Mouse (Mus musculus) T-helper 17 cell (primary cell): Measurements from ENCODE around the gene Sulf2.

Source experiments
- in situ Hi-C, 2 experiments: fragments of 300-600 bp; cut with MboI, MseI; formaldehyde crosslinking; loops; 1 replicate in 1 of 2; 2 replicates in 1 of 2; pipeline ENCODE4 v1.15.1; 2025; ENCODE audit warnings: high pct_unique_total_duplicates in 2 of 2

Gene Sulf2

DNA sequence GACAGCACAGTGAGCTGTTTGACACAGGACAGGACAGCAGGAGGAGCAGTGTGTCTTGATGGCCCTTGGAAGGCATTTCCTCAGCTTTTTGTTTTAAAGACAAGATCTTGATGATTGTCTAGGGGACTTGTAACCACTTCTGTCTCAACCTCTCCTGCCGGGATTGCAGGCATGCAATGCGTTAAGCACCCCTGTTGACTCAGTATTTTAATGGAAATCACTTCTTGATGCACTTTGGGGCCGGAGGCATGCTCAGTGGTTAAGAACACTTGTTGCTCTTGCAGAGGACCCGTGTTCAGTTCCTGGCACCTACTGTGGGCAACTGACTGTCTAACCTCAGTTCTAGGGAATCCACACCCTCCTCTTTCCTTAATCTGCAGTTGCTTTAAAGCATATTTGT, 89.0 kb downstream of the Sulf2 start:
- in situ Hi-C loops, result no loop called here

DNA sequence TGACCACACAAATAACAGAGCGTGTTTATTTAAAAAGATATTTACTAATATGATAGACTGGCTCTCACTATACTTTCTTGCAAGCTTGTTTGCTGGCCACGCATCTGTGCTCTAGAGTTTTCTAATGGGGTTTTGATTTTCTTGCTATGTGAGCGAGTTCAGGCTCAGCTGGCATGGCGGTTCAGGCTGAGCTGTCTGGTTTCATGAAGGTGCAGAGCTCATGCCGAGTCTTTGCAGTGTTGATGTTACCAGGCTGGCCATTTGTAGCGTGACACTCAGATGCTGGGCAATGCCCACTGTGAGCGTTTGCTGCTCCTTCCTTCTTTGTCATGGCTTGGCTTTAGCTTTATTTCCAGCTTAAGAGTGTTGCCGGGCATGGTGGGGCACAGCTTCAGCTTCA, 93.0 kb downstream of the Sulf2 start:
- in situ Hi-C loops, result no loop called here

DNA sequence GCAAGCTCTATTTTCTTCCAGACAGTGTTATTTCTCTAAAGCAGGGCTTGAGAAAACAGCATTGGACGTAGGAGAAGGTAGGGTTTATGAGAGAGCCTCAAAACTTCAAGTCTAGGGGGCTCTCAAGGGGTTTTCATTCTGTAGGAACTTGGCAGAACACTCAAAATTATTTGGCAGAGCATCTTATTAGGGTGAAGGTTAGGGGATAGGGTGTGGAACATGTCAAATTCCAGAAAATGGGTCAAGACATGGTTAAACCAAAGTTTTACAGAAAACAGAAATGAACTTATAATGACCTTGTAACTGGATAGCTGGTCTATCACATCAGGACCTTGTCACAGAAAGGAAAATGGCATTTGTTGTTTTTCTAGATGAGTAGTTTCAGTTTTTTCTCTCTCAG, 93.5 kb downstream of the Sulf2 start:
- in situ Hi-C loops, result no loop called here

- in situ Hi-C loops, result loop anchor here in 1 of 2 experiments (10.0 kb wide), 1 partner anchor 245 kb away; no protein-coding TSS in a partner anchor
Observed at GRCm38 (mm10) chr2:166059684-166060423, 95.6 kb downstream of the Sulf2 start.

DNA sequence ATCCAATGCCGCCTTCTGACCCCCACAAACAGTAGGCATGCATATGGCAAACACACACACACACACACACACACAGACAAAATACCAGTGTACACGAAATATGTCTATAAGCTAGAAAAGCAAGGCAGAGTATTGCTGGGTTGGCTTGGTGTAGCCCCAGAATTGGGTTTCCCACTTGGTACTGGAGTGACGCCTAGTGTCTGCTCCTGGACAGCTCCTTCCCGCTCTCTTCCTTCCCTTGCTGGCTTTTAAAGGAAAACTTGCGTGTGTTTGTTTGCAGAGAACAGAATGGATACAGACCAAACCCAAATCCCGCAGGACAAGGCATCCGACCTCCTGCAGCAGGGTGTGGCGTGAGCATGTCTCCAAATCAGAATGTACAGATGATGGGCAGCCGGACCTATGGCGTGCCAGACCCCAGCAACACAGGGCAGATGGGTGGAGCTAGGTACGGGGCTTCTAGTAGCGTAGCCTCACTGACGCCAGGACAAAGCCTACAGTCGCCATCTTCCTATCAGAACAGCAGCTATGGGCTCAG, 101.4 kb downstream of the Sulf2 start:
- in situ Hi-C loops, result loop anchor here in 1 of 2 experiments (10.0 kb wide), 1 partner anchor 239 kb away; no protein-coding TSS in a partner anchor

GRCm38 (mm10) chr2:166051966-166052365, 103.5 kb downstream of the Sulf2 start:
- in situ Hi-C loops, result loop anchor here in 1 of 2 experiments (10.0 kb wide), 1 partner anchor 237 kb away; no protein-coding TSS in a partner anchor

DNA sequence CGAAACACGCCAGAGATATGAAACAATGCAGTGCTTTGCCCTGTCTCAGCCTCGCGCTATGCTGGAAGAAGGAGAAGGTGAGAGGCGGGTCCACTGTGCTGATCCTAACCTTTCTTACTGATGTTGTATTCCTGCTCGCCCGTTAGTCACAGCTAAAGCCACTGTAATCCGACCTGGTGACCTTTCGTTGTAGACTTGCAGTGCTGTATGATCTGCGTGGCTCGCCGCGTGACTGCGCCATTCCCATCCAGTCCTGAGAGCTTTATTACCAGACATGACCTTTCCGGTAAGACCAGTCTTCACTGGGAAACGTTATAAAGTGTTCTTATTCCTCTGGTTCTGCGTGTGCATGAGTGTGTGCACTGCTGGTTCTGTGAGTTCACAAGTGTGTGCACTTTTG, 104.0 kb downstream of the Sulf2 start:
- in situ Hi-C loops, result loop anchor here in 1 of 2 experiments (10.0 kb wide), 1 partner anchor 237 kb away; no protein-coding TSS in a partner anchor

DNA sequence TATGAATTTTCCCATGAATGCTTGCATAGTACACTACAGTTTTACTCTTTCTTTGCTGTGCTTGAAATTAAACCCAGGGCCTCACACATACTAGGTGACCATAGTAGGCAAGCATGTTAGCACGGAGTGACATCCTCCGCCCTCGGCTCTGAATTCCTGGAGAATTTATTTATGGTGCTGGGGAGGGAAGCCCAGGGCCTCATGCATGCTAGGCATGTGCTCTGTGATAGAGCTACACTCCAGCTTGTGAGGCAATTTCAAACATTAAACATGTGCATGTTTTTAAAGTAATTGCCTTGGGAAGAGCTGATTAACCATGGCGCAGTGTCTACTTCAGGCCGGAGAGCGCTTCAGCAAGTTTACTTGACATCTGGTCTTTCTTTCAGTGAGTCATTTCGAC, 106.6 kb downstream of the Sulf2 start:
- in situ Hi-C loops, result loop anchor here in 1 of 2 experiments (25.0 kb wide), 1 partner anchor 1962 kb away; no protein-coding TSS in a partner anchor

DNA sequence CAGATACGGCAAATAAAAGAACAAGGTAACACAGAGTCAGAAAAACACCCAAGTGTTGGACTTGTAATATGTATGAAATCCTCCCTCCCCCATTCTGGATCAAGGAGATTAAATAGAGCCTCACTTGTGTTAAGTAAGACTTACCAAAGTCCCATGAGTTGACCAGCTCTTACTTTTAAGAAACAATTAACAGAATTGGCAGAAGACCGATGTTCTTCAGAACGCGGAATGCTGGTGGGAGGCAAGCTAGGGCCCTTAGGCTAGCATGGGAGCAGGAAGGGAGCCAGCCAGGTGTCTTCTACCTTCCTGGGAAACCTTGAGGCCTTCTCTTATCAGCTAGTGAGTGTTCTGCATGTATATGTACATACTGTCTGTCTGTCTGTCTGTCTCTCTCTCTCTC, 107.5 kb downstream of the Sulf2 start:
- in situ Hi-C loops, result loop anchor here in 1 of 2 experiments (25.0 kb wide), 1 partner anchor 1961 kb away; no protein-coding TSS in a partner anchor

DNA sequence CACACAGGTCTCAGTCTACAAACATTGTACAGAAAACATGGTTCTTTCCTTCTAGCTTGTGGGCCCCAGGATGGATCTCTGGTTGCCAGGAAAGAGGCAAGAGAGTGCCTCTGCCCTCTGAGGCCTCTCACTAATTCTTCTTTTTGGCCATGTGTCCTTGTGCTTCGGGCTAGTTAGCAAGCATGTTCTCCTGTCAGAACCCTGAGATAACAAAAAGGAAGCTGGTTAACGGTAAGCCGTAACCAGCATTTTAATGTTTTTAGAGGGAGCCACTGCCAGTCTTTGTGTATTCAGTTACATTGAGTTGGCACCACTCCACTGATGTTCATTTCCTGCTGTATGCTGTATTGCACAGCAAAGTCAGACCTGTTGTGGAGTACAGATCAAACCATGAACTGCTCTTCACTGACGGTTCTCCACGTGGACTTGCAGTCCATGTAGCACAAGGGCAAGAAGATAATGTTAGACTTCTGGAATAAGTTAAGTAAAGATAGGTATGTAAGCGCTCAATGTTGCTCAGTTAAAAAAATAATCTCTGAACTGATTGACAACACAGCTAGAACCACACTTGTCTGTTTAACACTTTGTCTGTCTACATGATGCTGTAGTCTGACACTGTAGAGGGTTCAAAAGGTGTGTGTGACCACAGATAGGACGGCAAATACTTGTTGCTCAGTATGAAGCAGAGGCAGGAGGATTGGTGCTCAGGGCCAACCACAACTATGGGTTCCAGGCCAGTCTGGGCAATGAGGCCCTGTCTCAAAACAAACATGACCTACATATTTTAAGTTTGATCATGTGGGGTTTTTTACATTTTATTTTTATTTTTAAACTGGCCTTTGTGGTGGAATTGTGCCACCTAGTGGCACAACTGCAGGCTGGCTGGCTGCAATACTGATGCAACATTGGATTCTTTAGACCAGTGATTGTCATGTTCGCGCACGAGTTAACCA, 109.6 kb downstream of the Sulf2 start:
- in situ Hi-C loops, result loop anchor here in 1 of 2 experiments (25.0 kb wide), 1 partner anchor 1959 kb away; no protein-coding TSS in a partner anchor

DNA sequence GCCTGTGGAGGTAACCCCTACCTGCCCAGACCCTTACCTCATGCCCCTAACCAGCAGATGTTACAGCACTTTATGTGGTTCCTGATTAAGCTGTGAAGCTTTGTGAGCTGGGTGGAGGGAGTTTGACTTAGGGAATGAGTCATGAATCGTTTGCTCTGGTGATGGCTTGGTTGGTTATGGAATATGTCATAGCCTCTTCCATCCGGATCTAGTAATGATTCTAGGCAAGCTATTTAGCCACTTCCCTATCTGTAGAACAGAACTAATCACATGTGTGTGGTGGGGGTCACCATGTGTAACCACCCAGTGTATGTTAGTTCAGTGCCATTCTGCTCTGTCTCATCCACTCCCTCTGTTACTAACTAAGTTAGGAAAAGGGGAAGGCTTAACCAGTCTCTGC, 110.5 kb downstream of the Sulf2 start:
- in situ Hi-C loops, result loop anchor here in 1 of 2 experiments (25.0 kb wide), 1 partner anchor 1958 kb away; no protein-coding TSS in a partner anchor

- in situ Hi-C loops, result loop anchor here (5.0 to 25.0 kb wide), 2 partner anchors 40 to 1955 kb away; no protein-coding TSS in a partner anchor
Observed at GRCm38 (mm10) chr2:166042542-166042941, 112.9 kb downstream of the Sulf2 start.

DNA sequence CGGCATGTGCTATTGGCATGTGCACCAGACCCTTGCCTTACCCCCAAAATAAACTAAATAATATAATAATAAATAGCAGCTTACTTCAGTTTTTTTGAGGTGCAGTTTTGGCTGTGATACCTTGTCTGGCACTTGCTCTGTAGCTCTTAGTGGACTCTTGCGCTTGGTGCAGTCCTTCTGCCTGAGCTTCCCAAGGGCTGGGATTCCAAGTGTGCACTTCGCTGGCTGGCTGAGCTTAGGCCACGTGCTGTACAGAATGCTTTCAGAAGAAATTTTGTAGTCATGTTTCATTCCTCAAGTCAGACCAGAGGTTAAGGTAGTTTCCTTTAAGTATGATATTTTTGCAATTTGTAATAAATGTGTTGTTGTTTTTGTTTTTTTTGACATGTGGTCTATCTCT, 115.8 kb downstream of the Sulf2 start:
- in situ Hi-C loops, result loop anchor here (5.0 to 25.0 kb wide), 2 partner anchors 37 to 1952 kb away; no protein-coding TSS in a partner anchor

DNA sequence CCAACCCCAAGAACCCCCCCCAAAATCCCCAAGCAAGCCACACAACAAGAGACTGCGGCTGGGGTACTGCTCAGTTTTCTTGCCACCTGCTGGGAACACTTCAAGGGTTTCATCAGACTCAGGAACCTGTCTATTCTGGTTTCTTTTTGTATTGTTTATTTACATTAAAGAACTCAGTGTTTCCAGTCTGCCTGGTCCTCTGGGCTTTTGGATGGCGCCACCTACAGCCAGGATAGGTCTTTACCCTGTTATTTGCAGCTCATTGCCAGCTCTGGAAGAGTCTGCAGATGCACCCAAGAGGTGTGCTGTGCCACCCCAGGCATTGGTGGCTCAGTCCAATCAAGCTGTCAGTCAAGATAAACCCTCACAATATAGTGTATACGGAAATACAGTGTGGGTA, 119.7 kb downstream of the Sulf2 start:
- in situ Hi-C loops, result loop anchor here in 1 of 2 experiments (25.0 kb wide), 1 partner anchor 1948 kb away; no protein-coding TSS in a partner anchor

GRCm38 (mm10) chr2:166034967-166035490, 120.4 kb downstream of the Sulf2 start:
- in situ Hi-C loops, result loop anchor here in 1 of 2 experiments (25.0 kb wide), 1 partner anchor 1948 kb away; no protein-coding TSS in a partner anchor

- in situ Hi-C loops, result loop anchor here in 1 of 2 experiments (25.0 kb wide), 1 partner anchor 1945 kb away; no protein-coding TSS in a partner anchor
Observed at GRCm38 (mm10) chr2:166032628-166033027, 122.8 kb downstream of the Sulf2 start.

DNA sequence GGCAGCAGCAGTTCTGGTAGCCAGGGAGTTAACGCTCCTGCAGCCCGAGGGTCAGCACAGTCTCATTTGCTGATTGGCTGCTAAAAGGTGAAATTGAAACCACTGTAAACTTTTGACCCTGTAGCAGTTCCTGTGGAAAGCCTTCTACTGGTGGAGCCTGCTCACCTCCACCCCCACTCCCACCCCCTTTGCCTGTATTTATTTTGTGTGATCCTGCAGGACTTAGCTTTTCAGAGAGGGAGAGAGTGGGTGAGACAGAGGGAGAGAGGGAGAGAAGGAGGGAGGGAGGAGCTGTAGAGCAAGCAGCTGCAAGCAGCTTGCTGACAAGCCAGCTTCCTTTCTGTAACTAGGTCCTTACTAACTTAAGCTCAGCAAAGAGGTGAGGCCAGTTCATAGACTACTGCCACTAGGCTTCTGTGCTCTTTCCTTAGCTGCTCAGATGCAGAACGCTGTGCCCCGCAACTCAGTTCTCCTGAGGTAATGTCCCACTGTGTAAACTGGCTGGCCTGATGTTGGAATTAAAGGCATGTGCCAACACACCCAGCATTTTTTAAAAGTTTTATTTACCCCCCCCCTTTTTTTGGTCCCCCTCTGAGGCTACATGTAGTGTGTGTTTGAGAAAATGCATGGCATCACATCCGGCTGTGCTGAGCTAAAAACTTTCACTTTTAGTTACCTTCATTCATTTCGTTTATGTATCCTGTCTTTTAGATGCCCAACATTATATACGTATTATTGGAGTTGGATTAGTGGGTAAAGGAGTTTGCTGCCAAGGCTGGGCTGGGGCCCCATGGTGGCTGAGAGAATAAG, 124.1 kb downstream of the Sulf2 start:
- in situ Hi-C loops, result loop anchor here in 1 of 2 experiments (25.0 kb wide), 1 partner anchor 1944 kb away; no protein-coding TSS in a partner anchor

GRCm38 (mm10) chr2:166030256-166030995, 125.0 kb downstream of the Sulf2 start:
- in situ Hi-C loops, result loop anchor here in 1 of 2 experiments (25.0 kb wide), 1 partner anchor 1943 kb away; no protein-coding TSS in a partner anchor

DNA sequence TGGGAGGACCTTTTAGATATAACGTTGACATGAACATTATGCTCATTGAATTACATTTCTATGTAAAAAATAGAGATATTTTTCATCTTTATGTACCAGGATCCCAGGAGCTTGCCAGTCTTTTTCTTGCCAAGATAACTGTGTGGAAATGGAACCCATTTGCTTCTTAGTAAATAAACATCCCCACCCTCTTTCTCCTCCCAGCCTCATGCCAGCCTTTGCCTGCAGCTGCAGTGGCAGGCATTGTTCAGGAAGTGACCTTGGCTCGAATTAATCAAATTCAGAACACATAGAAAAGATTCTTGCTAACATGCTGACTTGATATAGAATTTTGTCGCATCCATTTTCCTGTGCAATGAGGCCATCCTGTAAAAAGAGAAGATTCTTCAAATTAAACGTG, 126.2 kb downstream of the Sulf2 start:
- in situ Hi-C loops, result loop anchor here in 1 of 2 experiments (5.0 to 25.0 kb wide), 2 partner anchors 42 to 1942 kb away; no protein-coding TSS in a partner anchor
